Mouse (Mus musculus) brain, adult 2 months (tissue): ENCODE data around the gene Ly6f.
"Not testable (repeated sequence)": the region's sequence is repeated elsewhere in the genome, so short reads cannot be mapped to it uniquely, and the experiment has no call there.

ENCODE experiments used
- DNase-seq: peaks from one replicate; pipeline ENCODE4 v3.0.0; 2011; ENCODE audit warnings: low read depth, low spot score

Ly6f gene

GRCm38 (mm10) chr15:75268121-75268520, at the start of gene Ly6f:
Ly6f (plus strand) TSS chr15:75268421.
- DNase-seq: no peak

- DNase-seq: no peak
These were observed 46.3 kb upstream of the Ly6f start for GRCm38 (mm10) chr15:75221942-75222341.

GRCm38 (mm10) chr15:75237736-75238288, 30.4 kb upstream of the Ly6f start:
- DNase-seq: no peak

GRCm38 (mm10) chr15:75240558-75240957, 27.7 kb upstream of the Ly6f start:
- no peak for DNase-seq

- no peak for DNase-seq
These were observed 25.2 kb upstream of the Ly6f start for GRCm38 (mm10) chr15:75242756-75243640.

GRCm38 (mm10) chr15:75254671-75255070, 13.6 kb upstream of the Ly6f start:
- DNase-seq: no peak

- DNase-seq: no peak
These were observed 2.4 kb upstream of the Ly6f start for GRCm38 (mm10) chr15:75265863-75266262.

- no peak for DNase-seq
These were observed 1.6 kb upstream of the Ly6f start for GRCm38 (mm10) chr15:75266626-75267025.

- no peak for DNase-seq
These were observed 952 bp downstream of the Ly6f start for GRCm38 (mm10) chr15:75268916-75269829.

- DNase-seq: no peak
These were observed 1.9 kb downstream of the Ly6f start for GRCm38 (mm10) chr15:75270169-75270568.

- DNase-seq: no peak
These were observed 2.6 kb downstream of the Ly6f start for GRCm38 (mm10) chr15:75270691-75271362.

- DNase-seq: no peak
These were observed 3.2 kb downstream of the Ly6f start for GRCm38 (mm10) chr15:75271426-75271825.

GRCm38 (mm10) chr15:75271891-75272290, 3.7 kb downstream of the Ly6f start:
- DNase-seq: no peak

- peak; percentile 1 for DNase-seq
These were observed 13.8 kb downstream of the Ly6f start for GRCm38 (mm10) chr15:75281991-75282390.

- DNase-seq: not testable (repeated sequence)
These were observed 18.3 kb downstream of the Ly6f start for GRCm38 (mm10) chr15:75286512-75286911.

- no peak for DNase-seq
These were observed 24.2 kb downstream of the Ly6f start for GRCm38 (mm10) chr15:75292377-75292776.

- DNase-seq: peak; percentile 1
These were observed 25.7 kb downstream of the Ly6f start for GRCm38 (mm10) chr15:75293873-75294385.

GRCm38 (mm10) chr15:75306101-75306500, 37.9 kb downstream of the Ly6f start:
- no peak for DNase-seq

GRCm38 (mm10) chr15:75309186-75309585, 41.0 kb downstream of the Ly6f start:
- no peak for DNase-seq

- DNase-seq: peak; percentile 49
These were observed 41.7 kb downstream of the Ly6f start for GRCm38 (mm10) chr15:75309946-75310345.

- DNase-seq: no peak
These were observed 46.2 kb downstream of the Ly6f start for GRCm38 (mm10) chr15:75314421-75314820.
